ENCODE assay signal across 9 mouse cellular contexts in genomic region chr1:20939046-20939445, GRCm38 (mm10). TPM values are rescaled to one million over a fixed set of nuclear protein-coding genes. Genes with fewer than 3 reads are reported as not detected.
DNase-seq lines count a peak whose midpoint lies in the region; ATAC-seq and TF ChIP-seq lines count a peak whose summit lies in the region.
"Had no signal": no experiment of that assay in that cellular context is flagged by ENCODE, and none has a peak within 500 bp of the region (broad histone marks: within the 10 kb centered on the region; RNA-seq: fewer than 3 reads in every experiment).

No protein-coding gene starts in this region.

- peaks cover 5% of the 10 kb centered on the region for H3K36me3 ChIP-seq in hindbrain, embryonic 16.5 days (ENCODE audit: control insufficient read depth, insufficient read depth, low read length)
- H3K36me3 ChIP-seq in midbrain, embryonic 11.5 days (ENCODE audit: control insufficient read depth, insufficient read depth, low read length), result peaks cover 2% of the 10 kb centered on the region; the same call in 1 of the 2 replicates
- peaks cover 4% of the 10 kb centered on the region for H3K36me3 ChIP-seq in stomach, embryonic 16.5 days (ENCODE audit: control insufficient read depth, insufficient read depth, low read length)
- H3K36me3 ChIP-seq: lung, embryonic 15.5 days had no signal

- peak; percentile 74 for ATAC-seq in Patski
- peak; percentile 70 for ATAC-seq in erythroblast, adult 5-6 weeks (replicated peaks; ENCODE audit: low FRiP score, poor library complexity, severe bottlenecking)
- peak; percentile 60; the same call in 1 of the 2 replicates for ATAC-seq in hindbrain, embryonic 16.5 days
- peak; percentile 75 for ATAC-seq in midbrain, embryonic 11.5 days (ENCODE audit: low FRiP score)
- ATAC-seq in stomach, embryonic 16.5 days (ENCODE audit: insufficient read depth, low FRiP score), result peak; percentile 57; the same call in 1 of the 2 replicates

- DNase-seq in left cerebral cortex, adult 11 months (ENCODE audit: low spot score), result peak; percentile 42
- DNase-seq in left cerebral cortex, postnatal 36 days (ENCODE audit: low spot score in 2 of 2), result no peak
- DNase-seq in Patski (ENCODE audit: low read depth, low spot score), result no peak
- DNase-seq in layer of hippocampus, adult 9-11 months, result peak; percentile 49
- peak; percentile 93 for DNase-seq in midbrain, embryonic 11.5 days (ENCODE audit: low spot score, missing footprints)

- H3K4me2 ChIP-seq in hindbrain, embryonic 16.5 days (ENCODE audit: low read length), result no peak overlapping the region
- no peak overlapping the region for H3K4me2 ChIP-seq in midbrain, embryonic 11.5 days
- no peak overlapping the region for H3K4me2 ChIP-seq in stomach, embryonic 16.5 days (ENCODE audit: low read depth, low read length)
- H3K4me2 ChIP-seq: lung, embryonic 15.5 days had no signal

- POLR2A ChIA-PET in Patski (lab: Charles Lee), result interaction anchor here (0.7 to 1.4 kb wide), 2 partner anchors 11 to 137 kb away, joined by 3 to 6 read pairs; no protein-coding TSS in a partner anchor

- H3K4me3 ChIP-seq in hindbrain, embryonic 16.5 days (ENCODE audit: low read length), result no peak overlapping the region
- no peak overlapping the region for H3K4me3 ChIP-seq in midbrain, embryonic 11.5 days (ENCODE audit: low read depth, low read length)
- H3K4me3 ChIP-seq in stomach, embryonic 16.5 days (replicated peaks; ENCODE audit: low read length), result no peak overlapping the region
- H3K4me3 ChIP-seq: lung, embryonic 15.5 days had no signal

- no peaks in the 10 kb centered on the region for H3K9me3 ChIP-seq in hindbrain, embryonic 16.5 days (ENCODE audit: control insufficient read depth, low read length)
- no peaks in the 10 kb centered on the region for H3K9me3 ChIP-seq in midbrain, embryonic 11.5 days (ENCODE audit: control insufficient read depth, low read length)
- H3K9me3 ChIP-seq in stomach, embryonic 16.5 days (replicated peaks; ENCODE audit: control insufficient read depth, low read length), result no peaks in the 10 kb centered on the region
- H3K9me3 ChIP-seq: lung, embryonic 15.5 days had no signal

- CTCF ChIA-PET in Patski (lab: Charles Lee), result interaction anchor here (0.8 to 2.6 kb wide), 16 partner anchors 9 to 227 kb away, joined by 3 to 29 read pairs (median 4); partner anchors contain the start of gene Paqr8

- WGBS in hindbrain, embryonic 16.5 days, result 22% methylated on average over 3 of the region's 3 CpGs
- 34% methylated on average over 3 of the region's 3 CpGs for WGBS in midbrain, embryonic 11.5 days
- WGBS in stomach, embryonic 16.5 days, result 20% methylated on average over 3 of the region's 3 CpGs

- intact Hi-C loops in left cerebral cortex, postnatal 36 days (cut with DNase I), result loop anchor here (1.0 to 10.0 kb wide), 3 partner anchors 163 to 406 kb away; partner anchors contain the start of gene Khdc1a

- H3K4me1 ChIP-seq in hindbrain, embryonic 16.5 days (ENCODE audit: control insufficient read depth, insufficient read depth, low read depth, low read length), result no peaks in the 10 kb centered on the region
- no peaks in the 10 kb centered on the region for H3K4me1 ChIP-seq in midbrain, embryonic 11.5 days (ENCODE audit: control insufficient read depth, insufficient read depth, low read length)
- no peaks in the 10 kb centered on the region for H3K4me1 ChIP-seq in stomach, embryonic 16.5 days (ENCODE audit: control insufficient read depth, insufficient read depth, low read length)
- H3K4me1 ChIP-seq: lung, embryonic 15.5 days had no signal

- H3K27me3 ChIP-seq in Patski, result no peaks in the 10 kb centered on the region
- H3K27me3 ChIP-seq in hindbrain, embryonic 16.5 days (replicated peaks; ENCODE audit: control insufficient read depth, insufficient read depth, low read length), result no peaks in the 10 kb centered on the region
- no peaks in the 10 kb centered on the region for H3K27me3 ChIP-seq in midbrain, embryonic 11.5 days (ENCODE audit: control insufficient read depth, insufficient read depth, low read length)
- H3K27me3 ChIP-seq in stomach, embryonic 16.5 days (ENCODE audit: control insufficient read depth, insufficient read depth, low read length), result no peaks in the 10 kb centered on the region
- H3K27me3 ChIP-seq: lung, embryonic 15.5 days had no signal

- in situ Hi-C loops in Patski (cut with MboI; ENCODE audit: low pct_unique_long_range_greater_than_20kb), result loop anchor here (5.0 to 10.0 kb wide), 3 partner anchors 166 to 326 kb away; no protein-coding TSS in a partner anchor

- TF ChIP-seq CTCF in Patski (IDR thresholded peaks at IDR 0.05), result peak; percentile 73

- no peak overlapping the region for H3K27ac ChIP-seq in hindbrain, embryonic 16.5 days (ENCODE audit: low read depth, low read length)
- no peak overlapping the region for H3K27ac ChIP-seq in midbrain, embryonic 11.5 days (ENCODE audit: low read depth, low read length)
- H3K27ac ChIP-seq in stomach, embryonic 16.5 days (ENCODE audit: low read length), result no peak overlapping the region
- H3K27ac ChIP-seq: lung, embryonic 15.5 days had no signal

- no peak overlapping the region for H3K9ac ChIP-seq in hindbrain, embryonic 16.5 days (ENCODE audit: low read depth, low read length)
- no peak overlapping the region for H3K9ac ChIP-seq in midbrain, embryonic 11.5 days (ENCODE audit: low read length)
- no peak overlapping the region for H3K9ac ChIP-seq in stomach, embryonic 16.5 days (ENCODE audit: low read length)
- H3K9ac ChIP-seq: lung, embryonic 15.5 days had no signal

RNA-seq across cellular contexts. Expression of gene Efhc1, which starts 12.4 kb away (rescaled TPM):
- 1 to 10 TPM; 1.6 TPM for total RNA-seq in left cerebral cortex, postnatal 36 days (2021)
- polyA plus RNA-seq in Patski (2021), result 6.1 TPM
- not detected in 2 replicates for total RNA-seq in erythroblast, adult 5-6 weeks (2015; ENCODE audit: low replicate concordance)
- not detected in 2 replicates for total RNA-seq in erythroblast, adult 5-6 weeks (2017; ENCODE audit: low replicate concordance)
- 2.6 and 3.8 TPM in 2 replicates for polyA plus RNA-seq in hindbrain, embryonic 16.5 days (2015; fragmentation: Nextera tagmentation; extraction: Ambion mirVana)
- polyA plus RNA-seq in midbrain, embryonic 11.5 days (2014; fragmentation: Nextera tagmentation; extraction: Ambion mirVana), result 2.5 and 2.6 TPM in 2 replicates
- 2.5 and 3.4 TPM in 2 replicates for polyA plus RNA-seq in stomach, embryonic 16.5 days (2015; fragmentation: Nextera tagmentation; extraction: Ambion mirVana)

RNA-seq across cellular contexts. Expression of gene Paqr8, which starts 48.6 kb away (rescaled TPM):
- total RNA-seq in left cerebral cortex, postnatal 36 days (2021), result 100 to 1,000 TPM; 123 to 125 TPM
- polyA plus RNA-seq in Patski (2021), result 7.5 TPM
- total RNA-seq in erythroblast, adult 5-6 weeks (2015; ENCODE audit: low replicate concordance), result 1.9 TPM in 1 of 2 replicates, not detected in the other
- 0.14 and 1.3 TPM in 2 replicates for total RNA-seq in erythroblast, adult 5-6 weeks (2017; ENCODE audit: low replicate concordance)
- polyA plus RNA-seq in hindbrain, embryonic 16.5 days (2015; fragmentation: Nextera tagmentation; extraction: Ambion mirVana), result 40.6 and 43.4 TPM in 2 replicates
- polyA plus RNA-seq in midbrain, embryonic 11.5 days (2014; fragmentation: Nextera tagmentation; extraction: Ambion mirVana), result 7.2 and 7.7 TPM in 2 replicates
- polyA plus RNA-seq in stomach, embryonic 16.5 days (2015; fragmentation: Nextera tagmentation; extraction: Ambion mirVana), result 14.6 and 19.8 TPM in 2 replicates

Comparison
In these comparisons a context has a peak if more than half of its experiments do, and no peak if none do; other contexts are left out.
1. DNase-seq: peak in left cerebral cortex, adult 11 months (single experiment), layer of hippocampus, adult 9-11 months (single experiment) and midbrain, embryonic 11.5 days (single experiment); none in left cerebral cortex, postnatal 36 days (0 of 2) and Patski (single experiment).
2. Peak in every context shown above with its lines, with median percentiles within 50 percentile points of each other: ATAC-seq.